In genomic region chr10:59615411-59615810, GRCm38 (mm10) we compare ENCODE assay signal across 9 mouse cellular contexts. TPM values are rescaled to one million over a fixed set of nuclear protein-coding genes. Genes with fewer than 3 reads are reported as not detected.
DNase-seq lines count a peak whose midpoint lies in the region; ATAC-seq and TF ChIP-seq lines count a peak whose summit lies in the region.
"Had no signal": no experiment of that assay in that cellular context is flagged by ENCODE, and none has a peak within 500 bp of the region (broad histone marks: within the 10 kb centered on the region; RNA-seq: fewer than 3 reads in every experiment).

No protein-coding gene starts in this region.

- H3K4me3 ChIP-seq in lung, postnatal 0 days (ENCODE audit: low read depth, low read length), result peak overlapping the region; percentile 96
- peak overlapping the region; percentile 88 for H3K4me3 ChIP-seq in myocyte

- H3K27ac ChIP-seq in lung, postnatal 0 days (ENCODE audit: low read length), result no peak overlapping the region

- H3K4me2 ChIP-seq in lung, postnatal 0 days (replicated peaks; ENCODE audit: low read depth, low read length), result peak overlapping the region; percentile 85
- peak overlapping the region; percentile 92 for H3K4me2 ChIP-seq in myocyte (ENCODE audit: low read depth)

- H3K4me1 ChIP-seq in lung, postnatal 0 days (ENCODE audit: insufficient read depth, low read depth, low read length), result peaks cover 8% of the 10 kb centered on the region; the same call in 1 of the 2 replicates

- WGBS in lung, postnatal 0 days, result 27% methylated on average over 5 of the region's 5 CpGs

- peak overlapping the region; percentile 86 for H3K9ac ChIP-seq in lung, postnatal 0 days (replicated peaks; ENCODE audit: low read depth)

- H3K27me3 ChIP-seq in lung, postnatal 0 days (replicated peaks; ENCODE audit: insufficient read depth, low read length), result no peaks in the 10 kb centered on the region
- H3K27me3 ChIP-seq in myocyte (ENCODE audit: control insufficient read depth, insufficient read depth, insufficient read length), result no peaks in the 10 kb centered on the region

- peaks cover 57% of the 10 kb centered on the region for H3K79me2 ChIP-seq in myocyte (ENCODE audit: control insufficient read depth, insufficient read depth)

- TF ChIP-seq EP300 in lung, postnatal 0 days (IDR thresholded peaks at IDR 0.05), result no peak

- no peak for DNase-seq in lung, postnatal 0 days (ENCODE audit: low spot score)
- no peak for DNase-seq in lung, postnatal 10 days
- peak; percentile 62 for DNase-seq in cerebellum, adult 9-11 months
- peak; percentile 36 for DNase-seq in induced T-regulatory cell, adult 2 months (ENCODE audit: low read depth)
- no peak for DNase-seq in spleen, postnatal 4 days (ENCODE audit: low spot score in 2 of 2)
- DNase-seq in layer of hippocampus, postnatal 25 days (ENCODE audit: extremely low spot score in 1 of 2, low spot score in 1 of 2), result no peak
- no peak for DNase-seq in c-Kit-positive CD71-positive TER-119-positive erythroid progenitor cells, embryonic 14.5 days (ENCODE audit: low spot score)

- no peak for TF ChIP-seq CTCF in lung, postnatal 0 days (IDR thresholded peaks at IDR 0.05)

- no peaks in the 10 kb centered on the region for H3K36me3 ChIP-seq in lung, postnatal 0 days (ENCODE audit: insufficient read depth, low read length)
- no peaks in the 10 kb centered on the region for H3K36me3 ChIP-seq in myocyte (ENCODE audit: control insufficient read depth, insufficient read depth)

- ATAC-seq in lung, postnatal 0 days, result no peak

- no peaks in the 10 kb centered on the region for H3K9me3 ChIP-seq in lung, postnatal 0 days (ENCODE audit: low read length)

- TF ChIP-seq POLR2A in myocyte (IDR thresholded peaks at IDR 0.05; ENCODE audit: insufficient read length, low read depth), result no peak

- peak overlapping the region; percentile 74 for H3ac ChIP-seq in myocyte (ENCODE audit: control insufficient read depth, insufficient read length)

TF ChIP-seq in myocyte, 11 proteins besides CTCF, POLR2A, EP300 and RAD21:
- TF ChIP-seq E2F4 (IDR thresholded peaks at IDR 0.05; ENCODE audit: insufficient read depth), result no peak
- no peak for TF ChIP-seq MAX (IDR thresholded peaks at IDR 0.05; ENCODE audit: low read depth)
- TF ChIP-seq TCF12 (IDR thresholded peaks at IDR 0.05; ENCODE audit: insufficient read depth, poor library complexity, severe bottlenecking), result no peak

RNA-seq across cellular contexts. Expression of gene Gm10322, which starts 0.5 kb away (rescaled TPM):
- not detected in 2 replicates for polyA plus RNA-seq in lung, postnatal 0 days (2015; fragmentation: Nextera tagmentation; extraction: Ambion mirVana)
- polyA plus RNA-seq in myocyte (2012; fragmentation: generic; extraction: Trizol), result 0.37 TPM
- total RNA-seq in layer of hippocampus, postnatal 25 days (2021), result not detected
- total RNA-seq: common myeloid progenitor, adult 5-6 weeks had no signal

RNA-seq across cellular contexts. Expression of gene Mcu, which starts 1.1 kb away (rescaled TPM):
- polyA plus RNA-seq in lung, postnatal 0 days (2015; fragmentation: Nextera tagmentation; extraction: Ambion mirVana), result 33.5 and 34.5 TPM in 2 replicates
- 82.9 TPM for polyA plus RNA-seq in myocyte (2012; fragmentation: generic; extraction: Trizol)
- 10 to 100 TPM; 47.4 to 54.5 TPM for total RNA-seq in layer of hippocampus, postnatal 25 days (2021)

Comparison
In these comparisons a context has a peak if more than half of its experiments do, and no peak if none do; other contexts are left out.
1. DNase-seq: peak in cerebellum, adult 9-11 months (single experiment) and induced T-regulatory cell, adult 2 months (single experiment); none in lung, postnatal 0 days (single experiment), lung, postnatal 10 days (single experiment), spleen, postnatal 4 days (0 of 2), layer of hippocampus, postnatal 25 days (0 of 2) and c-Kit-positive CD71-positive TER-119-positive erythroid progenitor cells, embryonic 14.5 days (single experiment).